Mouse (Mus musculus): ENCODE data around the gene Lasp1.
"Not testable (repeated sequence)": the region's sequence is repeated elsewhere in the genome, so short reads cannot be mapped to it uniquely, and the experiment has no call there.

The Lasp1 gene

DNA sequence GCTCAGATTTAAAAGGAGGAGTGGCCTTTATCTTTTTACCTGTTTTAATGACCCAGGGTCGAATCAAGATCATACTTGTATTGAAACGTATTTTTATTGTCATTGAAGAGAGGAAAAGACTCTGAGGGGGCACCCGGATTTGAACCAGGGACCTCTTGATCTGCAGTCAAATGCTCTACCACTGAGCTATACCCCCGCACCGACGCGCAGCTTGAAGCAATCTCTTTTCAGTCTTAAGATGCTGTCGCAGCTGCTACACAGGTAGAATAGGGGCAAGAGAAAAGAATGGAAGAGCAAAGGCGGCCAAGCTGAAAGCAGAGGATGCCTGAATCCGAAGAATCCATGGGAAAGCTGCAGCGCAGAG is at the start of gene Lasp1:
TSS of gene Lasp1 (plus strand) at position 219 of the 364 bp plus-strand sequence.
- DNase-seq (ENCODE audit: low spot score in 2 of 2), result peak; percentile 83 to 86

DNA sequence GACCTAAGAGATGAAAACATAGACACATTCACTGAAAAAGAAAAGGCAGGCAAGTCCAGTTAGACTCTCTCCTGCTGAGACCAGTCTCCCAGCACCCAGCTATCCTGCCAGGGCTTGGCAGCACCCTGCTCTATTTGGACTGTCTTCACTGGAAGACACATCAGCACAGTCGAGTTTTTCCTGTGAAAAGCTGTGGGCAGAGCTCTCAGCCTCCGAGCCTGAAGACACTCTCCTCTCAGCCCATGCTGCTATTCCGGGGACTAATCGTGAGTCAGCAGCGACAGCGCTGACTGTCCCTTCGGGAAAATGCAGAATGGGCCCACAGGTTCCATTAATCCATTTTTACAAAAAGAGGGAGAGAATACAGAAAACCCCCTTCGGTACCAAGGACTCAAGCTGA is 45.5 kb upstream of the Lasp1 start:
- no peak for DNase-seq (ENCODE audit: low spot score in 2 of 2)

DNA sequence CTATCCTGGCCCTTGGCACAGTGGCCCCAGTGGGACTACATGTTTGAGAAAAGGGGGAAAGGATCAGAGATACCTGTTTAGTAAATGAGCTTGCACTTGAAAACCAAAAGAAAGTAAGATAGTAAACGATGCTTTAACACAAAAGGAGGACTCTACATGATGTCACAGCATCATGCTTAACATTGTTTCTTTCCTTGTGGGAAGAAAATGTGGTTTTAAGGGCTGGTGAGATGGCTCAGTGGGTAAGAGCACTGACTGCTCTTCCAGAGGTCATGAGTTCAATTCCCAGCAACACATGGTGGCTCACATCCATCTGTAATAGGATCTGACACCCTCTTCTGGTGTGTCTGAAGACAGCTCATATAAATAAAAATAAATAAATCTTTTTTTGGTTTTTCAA is 40.7 kb upstream of the Lasp1 start:
- no peak for DNase-seq (ENCODE audit: low spot score in 2 of 2)

DNA sequence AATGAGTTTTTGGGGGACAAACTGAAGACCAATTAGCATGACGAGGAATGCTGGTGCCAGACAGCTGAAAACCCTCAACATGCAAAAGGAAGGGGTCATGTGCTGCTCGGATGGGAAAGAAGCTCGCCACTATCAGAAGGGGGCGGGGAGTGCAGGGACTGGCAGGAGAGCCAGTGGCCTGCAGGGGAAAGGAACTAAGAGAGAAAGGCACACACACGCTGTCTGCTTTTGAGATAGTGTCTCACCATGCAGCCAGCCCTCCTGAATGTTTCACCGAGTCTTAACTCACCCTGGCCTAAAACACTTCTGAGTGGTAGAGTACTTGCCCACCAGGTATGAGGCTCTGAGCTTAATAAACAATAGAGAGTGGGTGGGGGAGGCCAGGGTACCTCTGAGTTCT is 39.9 kb upstream of the Lasp1 start:
- no peak for DNase-seq (ENCODE audit: low spot score in 2 of 2)

DNA sequence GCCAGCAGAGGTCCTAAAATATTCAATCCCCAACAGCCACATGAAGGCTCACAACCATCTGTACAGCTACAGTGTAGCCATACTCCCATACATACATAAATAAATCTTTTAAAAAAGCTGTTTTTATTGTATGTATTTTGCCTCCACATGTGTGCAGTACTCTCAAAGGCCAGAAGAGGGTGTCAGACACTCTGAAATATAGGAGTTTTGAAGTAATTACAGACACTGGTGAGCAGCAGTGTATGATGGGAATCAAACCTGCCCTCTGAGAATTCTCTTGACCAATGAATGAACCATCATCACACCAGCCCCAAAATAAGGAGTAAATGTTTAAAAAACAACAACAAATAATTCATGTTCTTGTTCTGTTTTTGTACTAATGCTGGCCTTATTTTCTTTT is 37.2 kb upstream of the Lasp1 start:
- DNase-seq (ENCODE audit: low spot score in 2 of 2), result no peak

DNA sequence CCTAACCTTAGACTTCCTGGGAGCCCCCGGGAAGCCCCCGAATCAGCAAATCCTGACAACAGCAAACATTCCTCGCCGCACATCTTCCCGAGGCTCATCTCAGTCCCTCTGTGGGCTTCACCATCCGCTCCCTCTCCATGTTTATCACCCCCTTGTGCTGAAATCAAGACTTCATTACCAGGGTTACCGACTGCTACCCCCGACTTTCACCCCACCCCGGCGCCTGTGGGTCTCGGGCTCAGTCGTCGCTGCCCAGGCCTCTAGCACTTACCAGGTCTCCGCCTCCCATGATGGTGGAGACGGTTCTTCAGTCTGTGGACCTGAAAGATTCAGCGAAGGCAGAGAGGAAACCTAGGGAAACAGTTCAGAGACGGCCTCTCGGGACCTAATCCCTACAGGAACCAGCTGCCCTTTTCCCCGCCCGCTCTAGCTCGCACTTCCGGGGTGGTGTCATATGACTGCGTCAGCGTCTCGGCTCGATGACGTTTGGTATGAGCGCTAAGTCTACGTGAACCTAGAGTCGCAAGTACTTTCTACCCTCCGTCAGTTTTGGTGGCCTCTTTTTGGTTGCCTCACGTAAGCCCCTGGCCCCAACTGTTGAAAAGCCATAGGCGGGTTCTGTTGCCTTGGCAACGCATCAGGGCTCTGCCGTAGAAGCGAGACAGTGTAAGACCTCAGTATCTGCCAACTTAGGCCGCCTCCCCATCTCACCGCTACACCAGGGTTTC is 32.5 kb upstream of the Lasp1 start, which contains the start of gene Cwc25:
TSS of gene Cwc25 (minus strand) at position 403 of the 728 bp plus-strand sequence.
- DNase-seq (ENCODE audit: low spot score in 2 of 2), result peak; percentile 91 to 94

DNA sequence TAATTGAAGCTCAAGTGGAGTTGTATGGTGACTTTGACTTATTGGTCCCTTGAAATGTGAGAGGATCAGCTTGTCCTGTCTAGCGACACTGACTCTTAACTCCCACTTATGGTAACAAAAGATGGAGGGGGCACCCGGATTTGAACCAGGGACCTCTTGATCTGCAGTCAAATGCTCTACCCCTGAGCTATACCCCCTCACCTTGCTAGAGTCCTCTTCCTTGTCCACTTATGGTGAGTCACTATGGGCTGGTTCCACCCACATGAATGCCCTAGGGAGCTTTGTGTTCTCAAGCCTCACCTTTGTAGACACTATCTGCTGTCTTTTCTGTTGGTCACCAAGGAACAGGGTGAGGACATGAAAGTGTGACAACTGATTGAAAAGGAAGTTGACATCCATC is 29.1 kb upstream of the Lasp1 start:
- no peak for DNase-seq (ENCODE audit: low spot score in 2 of 2)

DNA sequence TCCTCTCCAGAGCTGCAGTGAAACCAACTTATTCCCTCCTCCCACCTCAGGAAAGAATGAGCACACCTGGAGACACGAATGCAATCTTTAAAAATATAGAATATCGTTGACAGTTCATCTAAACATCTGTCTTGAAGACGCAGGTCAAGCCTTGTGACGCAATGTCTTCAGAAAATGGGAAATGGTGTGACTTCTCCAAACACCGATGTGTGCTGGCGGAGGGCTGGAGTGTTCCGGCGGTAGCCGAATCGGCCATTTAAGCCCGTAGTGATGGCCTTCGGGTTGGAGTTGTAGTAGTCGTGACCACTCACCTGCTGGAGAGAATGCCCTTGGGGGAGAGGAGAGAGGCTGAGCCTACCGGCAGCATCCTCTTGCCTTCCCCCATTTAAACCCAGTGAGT is 27.4 kb upstream of the Lasp1 start:
- DNase-seq (ENCODE audit: low spot score in 2 of 2), result no peak

DNA sequence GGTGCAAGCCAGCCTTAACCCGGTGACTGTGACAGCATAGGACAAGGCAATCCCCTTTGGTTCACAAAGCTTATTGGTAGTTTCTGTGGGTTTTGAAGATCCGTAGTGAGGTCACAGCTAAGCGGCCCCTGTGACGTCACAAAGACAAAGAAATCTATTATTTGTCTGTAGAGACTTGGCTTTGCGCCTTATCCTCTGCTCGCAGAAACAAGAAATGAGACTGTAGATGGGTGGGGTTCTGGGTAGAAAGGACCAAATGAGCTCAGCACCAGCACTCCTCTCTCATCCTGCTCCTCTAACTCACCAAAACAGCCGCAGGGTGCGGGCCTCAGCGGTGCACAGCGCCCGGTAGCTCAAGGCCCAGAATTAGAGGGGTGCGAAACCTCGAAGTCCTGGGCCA is 23.6 kb upstream of the Lasp1 start:
- DNase-seq (ENCODE audit: low spot score in 2 of 2), result no peak

DNA sequence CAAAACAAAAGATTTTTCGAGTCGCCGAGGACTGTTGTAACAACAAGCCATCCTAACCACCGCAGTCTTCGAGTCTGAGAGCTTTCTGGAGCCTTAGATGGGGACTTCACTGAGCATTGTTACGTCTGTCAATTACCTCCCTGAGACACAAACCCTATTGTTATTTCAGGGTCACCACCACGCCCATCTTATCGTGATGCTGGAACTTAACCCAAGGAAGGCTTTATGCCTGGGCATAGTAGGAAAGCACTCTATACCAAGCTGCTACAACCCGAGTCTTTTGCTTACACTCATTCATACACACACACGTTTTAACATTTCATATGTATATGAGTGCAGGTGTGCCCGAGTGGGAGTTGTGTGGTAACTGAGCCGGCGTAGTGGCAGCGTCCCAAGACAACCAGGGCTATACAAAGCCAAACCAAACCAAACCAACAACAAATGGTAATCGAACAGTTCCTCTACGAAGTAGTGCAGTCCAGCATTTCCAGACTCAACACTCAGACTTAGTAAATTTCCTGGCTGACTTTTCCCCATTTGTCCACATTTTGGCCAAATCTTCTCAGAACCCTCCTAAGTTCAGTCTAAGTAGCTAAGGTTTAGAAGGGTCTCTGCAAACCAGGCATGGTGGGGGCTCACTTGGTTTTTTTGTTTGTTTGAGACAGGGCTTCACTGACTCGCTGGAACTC is 22.8 kb upstream of the Lasp1 start, which contains the start of gene 1700001P01Rik:
TSS of gene 1700001P01Rik (minus strand) at position 111 of the 689 bp plus-strand sequence.
- DNase-seq (ENCODE audit: low spot score in 2 of 2), result no peak

DNA sequence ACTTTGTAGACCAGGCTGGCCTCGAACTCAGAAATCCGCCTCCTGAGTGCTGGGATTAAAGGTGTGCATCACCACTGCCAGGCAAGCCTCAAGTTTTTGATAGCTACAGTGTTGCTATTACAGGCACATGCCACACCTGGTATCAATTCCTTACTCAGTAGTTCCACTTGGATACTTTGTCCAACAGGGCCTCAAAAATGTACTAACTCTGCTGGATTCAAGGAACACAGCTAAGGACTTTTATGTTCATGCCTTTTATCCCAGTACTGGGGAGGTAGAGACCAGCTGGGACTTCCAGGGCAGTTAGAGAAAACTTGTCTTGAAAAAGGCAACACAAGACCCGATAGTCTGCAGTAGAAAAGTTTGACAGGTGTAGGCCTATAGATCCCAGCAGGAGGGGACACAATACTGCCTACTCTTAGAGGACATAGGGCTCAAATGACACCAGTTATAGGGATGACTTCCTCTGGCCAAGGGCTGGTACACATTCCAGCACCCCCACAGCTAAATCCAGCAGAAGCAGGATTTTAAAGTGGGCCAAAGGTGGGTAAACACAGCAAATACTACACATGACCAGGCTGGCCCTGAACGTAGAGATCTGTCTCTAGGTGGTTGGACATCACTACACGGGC is 22.2 kb upstream of the Lasp1 start:
- no peak for DNase-seq (ENCODE audit: low spot score in 2 of 2)

DNA sequence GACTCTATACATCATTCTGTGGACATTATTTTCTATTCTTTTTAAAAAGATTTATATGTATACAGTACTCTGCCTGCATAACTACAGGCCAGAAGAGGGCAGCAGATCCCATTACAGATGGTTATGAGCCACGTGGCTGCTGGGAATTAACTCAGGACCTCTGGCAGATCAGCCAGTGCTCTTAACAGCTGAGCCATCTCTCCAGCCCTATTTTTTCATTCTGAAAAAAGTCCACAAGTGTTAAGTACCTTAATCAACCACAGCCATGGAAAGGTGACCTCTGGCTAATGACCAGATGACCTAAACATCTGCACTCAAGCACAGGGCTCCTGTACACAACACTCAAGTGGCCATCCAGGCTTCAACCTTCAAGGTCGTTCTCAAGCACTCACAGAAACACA is 21.7 kb upstream of the Lasp1 start:
- DNase-seq (ENCODE audit: low spot score in 2 of 2), result no peak

DNA sequence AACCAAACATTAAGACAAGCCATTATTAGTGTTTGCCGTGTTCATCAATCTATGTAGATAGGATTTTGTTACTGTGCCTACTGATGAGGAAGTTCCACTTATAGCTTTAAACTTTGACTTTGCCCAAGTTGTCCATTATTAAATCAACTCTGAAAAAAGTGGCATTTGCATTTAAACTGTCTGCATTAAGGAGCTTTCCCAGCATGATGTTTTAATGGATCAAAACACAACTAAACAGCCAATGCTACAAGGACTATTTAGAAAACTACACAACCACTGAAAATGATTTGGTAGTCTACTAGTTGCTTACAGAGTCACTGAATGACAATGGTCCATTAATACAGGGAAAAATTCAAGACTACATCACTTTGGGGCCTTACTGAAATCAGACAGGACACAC is 19.9 kb upstream of the Lasp1 start:
- DNase-seq (ENCODE audit: low spot score in 2 of 2), result no peak

DNA sequence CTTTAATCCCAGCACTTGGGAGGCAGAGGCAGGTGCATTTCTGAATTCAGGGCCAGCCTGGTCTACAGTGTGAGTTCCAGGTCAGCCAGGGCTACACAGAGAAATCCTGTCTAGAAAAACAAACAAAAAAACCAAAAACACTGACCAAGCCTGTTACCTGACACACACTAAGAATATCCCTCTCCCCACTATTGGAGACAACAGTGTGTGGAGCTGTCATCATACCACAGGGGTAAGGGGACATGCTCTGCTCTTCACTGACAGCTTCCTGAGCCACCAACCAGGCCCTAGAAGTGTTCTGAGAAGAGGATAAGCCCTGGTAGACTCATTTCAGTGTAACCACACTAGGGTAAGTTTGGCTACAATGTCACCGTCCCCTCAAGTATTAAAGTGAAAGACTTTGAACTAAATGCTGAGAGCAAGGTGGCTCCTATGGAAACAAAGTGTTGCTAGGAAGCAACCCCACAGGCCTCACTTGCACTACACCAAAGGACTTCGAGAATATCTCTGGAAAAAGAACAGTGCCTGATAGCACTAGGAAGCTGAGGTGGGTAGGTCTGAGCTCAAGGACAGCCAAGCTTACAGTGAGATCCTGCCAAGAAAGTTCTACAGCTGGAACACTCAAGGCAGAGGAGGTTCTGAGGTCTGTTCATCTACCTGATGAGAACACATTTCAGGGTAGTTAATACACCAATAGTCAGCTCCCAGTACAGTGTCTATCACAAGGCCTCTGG is 18.7 kb upstream of the Lasp1 start:
- DNase-seq (ENCODE audit: low spot score in 2 of 2), result no peak

DNA sequence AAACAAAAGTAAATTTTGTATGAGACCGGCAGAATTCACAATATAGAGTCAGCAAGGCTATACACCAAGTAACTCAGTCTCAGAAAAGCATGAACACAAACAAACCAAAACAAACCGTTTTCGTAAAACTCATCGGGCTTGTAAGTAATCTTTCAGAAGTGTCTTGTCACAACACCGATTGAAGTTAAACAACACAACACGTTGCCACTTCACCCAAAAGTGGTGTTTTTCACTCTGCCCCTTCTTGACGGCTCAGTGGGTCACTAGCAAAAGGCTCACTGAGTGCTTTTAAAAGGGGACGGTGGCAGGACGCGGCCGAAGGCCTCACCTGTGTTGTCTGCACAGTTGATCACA is 17.3 kb upstream of the Lasp1 start:
- no peak for DNase-seq (ENCODE audit: low spot score in 2 of 2)

DNA sequence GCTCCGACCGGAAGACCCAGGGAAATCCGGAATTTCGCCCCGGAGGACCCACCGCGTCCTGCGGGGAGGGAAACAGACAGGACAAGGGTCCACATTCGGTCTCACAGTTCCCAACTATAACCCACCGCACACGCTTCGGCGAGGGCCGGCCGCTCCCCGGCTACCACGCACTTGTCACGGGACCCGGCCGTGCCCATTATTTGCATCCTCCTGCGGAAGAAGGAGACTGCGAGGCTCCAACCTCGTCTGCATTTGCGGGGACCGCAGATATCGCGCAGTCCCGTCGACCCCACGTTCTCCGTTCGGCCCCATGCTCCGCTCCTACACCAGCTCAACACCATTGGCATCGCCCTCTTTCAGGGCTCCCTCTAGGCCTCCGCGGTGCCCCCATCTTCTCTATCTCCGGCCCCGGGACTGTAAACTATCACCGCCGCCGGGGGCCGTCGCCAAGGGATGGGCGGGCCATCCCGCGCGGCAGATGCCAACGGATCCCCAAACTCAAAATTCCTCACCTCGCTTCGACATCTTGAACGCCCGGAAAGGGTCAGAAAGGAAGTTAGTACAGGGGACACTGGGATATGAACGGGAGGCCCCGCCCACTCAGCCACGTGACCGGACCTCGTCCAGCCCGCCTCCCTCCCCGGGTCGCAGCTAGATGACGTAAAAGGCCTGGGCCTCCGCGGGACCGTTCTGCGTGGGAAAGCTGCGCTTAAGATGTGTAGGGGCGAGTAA is 16.8 kb upstream of the Lasp1 start, which contains the start of gene Rpl23:
TSS of gene Rpl23 (minus strand) at position 606 of the 732 bp plus-strand sequence.
- DNase-seq (ENCODE audit: low spot score in 2 of 2), result peak; percentile 98 to 99

DNA sequence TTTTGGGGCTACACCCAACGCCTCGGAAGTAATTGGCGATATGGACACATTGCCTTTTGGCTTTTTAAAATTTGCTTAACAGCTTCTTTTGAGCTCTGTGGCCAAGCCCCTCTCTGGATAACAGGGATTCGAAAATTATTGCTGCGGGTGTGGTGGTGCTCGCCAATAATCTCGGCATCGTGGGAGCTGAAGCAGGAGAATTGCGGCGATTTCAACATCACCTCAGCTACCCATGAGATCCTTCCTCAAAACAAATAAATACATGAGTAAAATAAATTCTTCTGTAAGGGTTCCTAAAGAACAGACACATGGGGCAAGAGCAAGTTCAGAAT is 16.3 kb upstream of the Lasp1 start:
- no peak for DNase-seq (ENCODE audit: low spot score in 2 of 2)

DNA sequence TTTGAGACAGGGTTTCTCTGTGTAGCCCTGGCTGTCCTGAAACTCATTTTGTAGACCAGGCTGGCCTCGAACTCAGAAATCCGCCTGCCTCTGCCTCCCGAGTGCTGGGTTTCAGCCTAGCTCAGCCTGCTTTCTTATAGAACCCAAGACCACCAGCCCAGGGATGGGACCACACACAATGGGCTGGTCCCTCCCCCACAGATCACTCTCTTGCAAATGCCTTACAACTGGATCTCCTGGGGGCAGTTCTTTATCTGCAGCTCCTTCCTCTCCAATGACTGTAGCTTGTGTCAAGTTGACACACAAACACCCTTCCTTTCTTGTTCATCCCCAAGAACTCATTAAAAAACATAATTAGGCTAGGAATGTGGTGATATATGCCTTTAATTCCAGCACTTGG is 10.8 kb upstream of the Lasp1 start:
- no peak for DNase-seq (ENCODE audit: low spot score in 2 of 2)

DNA sequence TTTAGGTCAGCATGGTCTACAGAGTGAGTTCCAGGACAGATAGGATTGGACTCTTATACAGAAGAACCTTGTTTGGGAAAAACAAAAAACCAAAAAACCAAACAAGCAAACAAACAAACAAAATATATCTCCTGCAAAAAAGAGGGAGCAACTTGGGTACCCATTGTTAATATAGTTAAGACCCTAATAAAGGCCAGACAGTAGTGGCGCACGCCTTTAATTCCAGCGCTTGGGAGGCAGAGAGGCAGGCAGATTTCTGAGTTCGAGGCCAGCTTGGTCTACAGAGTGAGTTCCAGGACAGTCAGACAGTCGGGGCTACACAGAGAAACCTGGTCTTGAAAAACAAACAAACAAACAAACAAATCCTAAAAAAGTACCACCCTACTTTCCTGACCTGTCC is 9.1 kb upstream of the Lasp1 start:
- DNase-seq (ENCODE audit: low spot score in 2 of 2), result no peak

DNA sequence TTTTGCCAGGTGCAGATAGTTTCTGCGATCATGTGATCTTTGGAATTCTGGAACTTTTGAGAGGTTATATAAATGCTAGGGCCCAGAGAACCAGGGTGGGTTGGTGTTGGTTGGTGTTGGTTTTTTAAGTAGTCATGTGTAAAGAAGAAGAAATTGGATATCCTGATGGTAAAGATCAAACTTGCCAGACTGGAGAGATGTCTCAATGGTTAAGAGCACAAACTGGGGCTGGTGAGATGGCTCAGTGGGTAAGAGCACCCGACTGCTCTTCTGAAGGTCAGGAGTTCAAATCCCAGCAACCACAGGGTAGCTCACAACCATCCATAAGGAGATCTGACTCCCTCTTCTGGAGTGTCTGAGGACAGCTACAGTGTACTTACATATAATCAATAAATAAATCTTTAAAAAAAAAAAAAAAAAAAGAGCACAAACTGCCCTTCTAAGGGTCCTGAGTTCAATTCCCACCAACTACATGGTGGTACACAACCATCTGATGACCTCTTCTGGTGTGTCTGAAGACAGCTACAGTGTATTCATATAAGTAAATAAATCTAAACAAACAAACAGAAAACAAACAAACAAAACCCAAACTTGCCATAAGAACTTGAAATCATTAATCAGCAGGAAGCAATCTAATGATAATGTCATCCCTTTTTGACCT is 7.9 kb upstream of the Lasp1 start:
- not testable (repeated sequence) for DNase-seq (ENCODE audit: low spot score in 2 of 2)

DNA sequence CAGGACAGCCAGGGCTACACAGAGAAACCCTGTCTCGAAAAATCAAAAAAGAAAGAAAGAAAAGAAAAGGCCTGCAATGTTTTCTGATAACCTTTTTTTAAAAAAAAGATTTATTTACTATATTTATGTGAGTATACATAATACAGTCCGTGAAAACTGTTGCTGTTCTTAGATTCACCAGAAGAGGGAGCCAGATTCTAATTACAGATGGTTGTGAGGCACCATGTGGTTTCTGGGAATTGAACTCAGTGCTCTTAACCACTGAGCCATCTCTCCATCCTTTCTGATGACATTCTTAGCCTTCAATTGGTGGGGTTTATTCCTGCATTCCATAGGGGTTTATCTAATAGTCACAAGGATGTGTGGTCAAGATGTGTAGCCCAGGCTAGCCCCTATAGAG is 5.6 kb upstream of the Lasp1 start:
- DNase-seq (ENCODE audit: low spot score in 2 of 2), result peak; percentile 35 to 65
